Mouse (Mus musculus) limb, embryonic 14.5 days (tissue): ENCODE data around the gene Kera. TPM values are rescaled to one million over a fixed set of nuclear protein-coding genes. Genes with fewer than 3 reads are reported as not detected.
A peak's percentile ranks its signal among the peaks of the same experiment; 100 is the strongest.

Experiments used
- ATAC-seq: fragments of 200-750 bp; cut with Nextera tagmentation; 2 replicates; pipeline ENCODE4 v1.8.0; 2017; ENCODE audit warnings: low read depth, moderate number of reproducible peaks, moderate TSS enrichment; ENCODE audit not compliant: low FRiP score
- DNase-seq: peaks from one replicate; pipeline ENCODE4 v3.0.0-alpha.2; 2015; ENCODE audit warnings: low spot score
- H3K27ac ChIP-seq: fragments of 300-500 bp; sonication (generic); replicated peaks from 2 replicates; pipeline ENCODE4 v1.5.1; 2014; ENCODE audit warnings: low read depth, mild to moderate bottlenecking, low read length, moderate library complexity, mixed read lengths
- H3K27me3 ChIP-seq: fragments of 300-500 bp; sonication (generic); 2 replicates; pipeline ENCODE4 v1.6.1; 2014; ENCODE audit warnings: low read length, mixed read lengths; ENCODE audit not compliant: control insufficient read depth, insufficient read depth
- H3K36me3 ChIP-seq: fragments of 300-500 bp; sonication (generic); 2 replicates; pipeline ENCODE4 v1.6.1; 2014; ENCODE audit warnings: mild to moderate bottlenecking, low read length, moderate library complexity, mixed read lengths; ENCODE audit not compliant: control insufficient read depth, insufficient read depth
- H3K4me1 ChIP-seq: fragments of 300-500 bp; sonication (generic); 2 replicates; pipeline ENCODE4 v1.6.1; 2014; ENCODE audit warnings: antibody characterized with exemption, low read length, mixed read lengths; ENCODE audit not compliant: control insufficient read depth, insufficient read depth
- H3K4me2 ChIP-seq: fragments of 300-500 bp; sonication (generic); replicated peaks from 2 replicates; pipeline ENCODE4 v1.6.1; 2014; ENCODE audit warnings: low read depth, mild to moderate bottlenecking, low read length, moderate library complexity; ENCODE audit not compliant: severe bottlenecking
- H3K4me3 ChIP-seq: fragments of 300-500 bp; sonication (generic); replicated peaks from 2 replicates; pipeline ENCODE4 v1.5.1; 2014; ENCODE audit warnings: low read length
- H3K9ac ChIP-seq: fragments of 300-500 bp; sonication (generic); 2 replicates; pipeline ENCODE4 v1.6.1; 2014; ENCODE audit warnings: mild to moderate bottlenecking, low read depth, low read length, moderate library complexity; ENCODE audit not compliant: severe bottlenecking
- H3K9me3 ChIP-seq: fragments of 300-500 bp; sonication (generic); 2 replicates; pipeline ENCODE4 v1.6.1; 2016; ENCODE audit warnings: low read length; ENCODE audit not compliant: control insufficient read depth
- POLR2A ChIP-seq: fragments of 200-500 bp; IDR thresholded peaks from 2 replicates; pipeline ENCODE4 v1.8.0; 2012; ENCODE audit warnings: inconsistent platforms, mild to moderate bottlenecking, moderate library complexity, borderline replicate concordance; ENCODE audit not compliant: insufficient read depth, insufficient read length; ENCODE audit errors: extremely low read depth
- WGBS: fragments of 180-500 bp; shearing (Covaris S2); extraction: QIAGEN DNeasy Blood & Tissue Kit; methylation state at CpG from one replicate; pipeline ENCODE4 v1.1.7; 2014; 5-methylcytosine and 5-hydroxymethylcytosine counted together
- polyA plus RNA-seq, 2 experiments: library from polyadenylated mRNA; depleted of rRNA in 1 of 2; stranded (reverse) in 1 of 2; unstranded in 1 of 2; fragments of >200 nt; fragmentation: Nextera tagmentation in 1 of 2; extraction: Ambion mirVana in 1 of 2; gene quantifications; 2 replicates each; pipeline versions ENCODE4 v1.2.1 to v1.2.3; 2012 to 2014

Gene Kera
- polyA plus RNA-seq (2012; rRNA removed) (119 and 122 TPM in 2 replicates), polyA plus RNA-seq (2014; fragmentation: Nextera tagmentation; extraction: Ambion mirVana) (151 and 180 TPM in 2 replicates)

GRCm38 (mm10) chr10:97606579-97606978, at the start of gene Kera:
Kera (plus strand) TSS chr10:97606879.
- 0 out of 2 replicates have a peak, but pooled peaks cover 4% of the 10 kb centered on the region for H3K4me1 ChIP-seq

GRCm38 (mm10) chr10:97564957-97565856, 41.5 kb upstream of the Kera start, which contains the start of gene Lum:
Lum (plus strand) TSS chr10:97565128.
- peaks cover 14% of the 10 kb centered on the region for H3K4me1 ChIP-seq
- peak; percentile 90 for ATAC-seq
- peaks cover 7% of the 10 kb centered on the region; the same call in 1 of the 2 replicates for H3K36me3 ChIP-seq
- H3K27ac ChIP-seq, result peak within 1 kb of the TSS; percentile 84
- WGBS, result 16% methylated on average over 10 of the region's 10 CpGs
- H3K27me3 ChIP-seq, result no peaks in the 10 kb centered on the region
- H3K9me3 ChIP-seq, result no peaks in the 10 kb centered on the region
- H3K9ac ChIP-seq, result peak within 1 kb of the TSS; percentile 43
- H3K4me3 ChIP-seq, result peak within 1 kb of the TSS; percentile 26
- peak within 1 kb of the TSS; percentile 43 for H3K4me2 ChIP-seq
- no peak for TF ChIP-seq POLR2A
- DNase-seq, result peak; percentile 82

More at GRCm38 (mm10) chr10:97606579-97606978, at the start of gene Kera:
- WGBS, result 58% methylated on average over 2 of the region's 2 CpGs
- Histone ChIP-seq H3K36me3 (no peaks in the 10 kb centered on the region), H3K9ac (no peak within 1 kb of the TSS), H3K9me3 (no peaks in the 10 kb centered on the region), H3K4me3 (no peak within 1 kb of the TSS), H3K4me2 (no peak within 1 kb of the TSS), H3K27me3 (no peaks in the 10 kb centered on the region), H3K27ac (0 out of 2 replicates have a peak within 1 kb of the TSS, but pooled peaks have one; percentile 33)
- no peak for DNase-seq
- no peak for TF ChIP-seq POLR2A
- ATAC-seq, result no peak

- ATAC-seq, result no peak
- Histone ChIP-seq H3K27ac (peak overlapping the region; percentile 84; the same call in 1 of the 2 replicates), H3K4me2 (peak overlapping the region; percentile 31; the same call in 1 of the 2 replicates), H3K27me3 (no peaks in the 10 kb centered on the region), H3K36me3 (peaks cover 7% of the 10 kb centered on the region; the same call in 1 of the 2 replicates), H3K4me1 (peaks cover 14% of the 10 kb centered on the region), H3K9ac (0 out of 2 replicates have a peak overlapping the region, but pooled peaks have one; percentile 17), H3K4me3 (peak overlapping the region; percentile 26), H3K9me3 (no peaks in the 10 kb centered on the region)
- WGBS, result 46% methylated on average over 8 of the region's 8 CpGs
- TF ChIP-seq POLR2A, result no peak
- DNase-seq, result peak; percentile 30
Observed at GRCm38 (mm10) chr10:97567489-97568135, 39.1 kb upstream of the Kera start.

GRCm38 (mm10) chr10:97582543-97583231, 24.0 kb upstream of the Kera start:
- Histone ChIP-seq H3K4me3 (no peak overlapping the region), H3K9me3 (no peaks in the 10 kb centered on the region), H3K27me3 (no peaks in the 10 kb centered on the region), H3K4me1 (0 out of 2 replicates have a peak, but pooled peaks cover 3% of the 10 kb centered on the region), H3K4me2 (no peak overlapping the region), H3K9ac (no peak overlapping the region), H3K27ac (no peak overlapping the region), H3K36me3 (no peaks in the 10 kb centered on the region)
- ATAC-seq (no peak), DNase-seq (no peak)
- no peak for TF ChIP-seq POLR2A
- 81% methylated on average over 4 of the region's 4 CpGs for whole genome bisulfite sequencing
